Mouse (Mus musculus): Measurements from ENCODE around the gene Tsga10ip.

GRCm38 (mm10) chr19:5390416-5390815 lies 11.9 kb downstream of the Tsga10ip start:
- TF ChIP-seq POLR2A (IDR thresholded peaks at IDR 0.05; ENCODE audit: control insufficient read depth, extremely low read depth, insufficient read depth, low read length, poor library complexity), result no peak
- TF ChIP-seq CTCF (IDR thresholded peaks at IDR 0.05; ENCODE audit: borderline replicate concordance, control insufficient read depth, extremely low read depth, insufficient read depth, low read length, poor library complexity), result no peak
